Mouse (Mus musculus) stomach, embryonic 14.5 days (tissue): Measurements from ENCODE around the gene Bst2. TPM values are rescaled to one million over a fixed set of nuclear protein-coding genes. Genes with fewer than 3 reads are reported as not detected.

Experiments
- ATAC-seq: fragments of 200-750 bp; cut with Nextera tagmentation; 2 replicates; pipeline ENCODE4 v1.8.0; 2017; ENCODE audit warnings: low read depth, moderate TSS enrichment; ENCODE audit not compliant: insufficient number of reproducible peaks, insufficient read depth, low FRiP score
- H3K27ac ChIP-seq: fragments of 300-500 bp; sonication (generic); 2 replicates; pipeline ENCODE4 v1.5.1; 2014; ENCODE audit warnings: mild to moderate bottlenecking, low read length, moderate library complexity, mixed read lengths
- H3K27me3 ChIP-seq: fragments of 300-500 bp; sonication (generic); 2 replicates; pipeline ENCODE4 v1.6.1; 2014; ENCODE audit warnings: low read length, control low read depth, mixed read lengths; ENCODE audit not compliant: control insufficient read depth, insufficient read depth
- H3K36me3 ChIP-seq: fragments of 300-500 bp; sonication (generic); 2 replicates; pipeline ENCODE4 v1.6.1; 2014; ENCODE audit warnings: mild to moderate bottlenecking, control low read depth, low read length, moderate library complexity, mixed read lengths; ENCODE audit not compliant: control insufficient read depth, insufficient read depth
- H3K4me1 ChIP-seq: fragments of 300-500 bp; sonication (generic); 2 replicates; pipeline ENCODE4 v1.6.1; 2014; ENCODE audit warnings: low read length, control low read depth, mixed read lengths; ENCODE audit not compliant: control insufficient read depth, insufficient read depth
- H3K4me2 ChIP-seq: fragments of 300-500 bp; sonication (generic); replicated peaks from 2 replicates; pipeline ENCODE4 v1.6.1; 2014; ENCODE audit warnings: low read depth, low read length, control low read depth
- H3K4me3 ChIP-seq: fragments of 300-500 bp; sonication (generic); 2 replicates; pipeline ENCODE4 v1.5.1; 2014; ENCODE audit warnings: low read depth, low read length, control low read depth
- H3K9ac ChIP-seq: fragments of 300-500 bp; sonication (generic); replicated peaks from 2 replicates; pipeline ENCODE4 v1.6.1; 2014; ENCODE audit warnings: low read depth, mild to moderate bottlenecking, control low read depth, low read length, moderate library complexity, mixed read lengths
- H3K9me3 ChIP-seq: fragments of 300-500 bp; sonication (generic); 2 replicates; pipeline ENCODE4 v1.6.1; 2016; ENCODE audit warnings: low read depth, low read length, control low read depth; ENCODE audit not compliant: control insufficient read depth
- WGBS: fragments of 180-500 bp; shearing (Covaris S2); extraction: QIAGEN DNeasy Blood & Tissue Kit; methylation state at CpG from one replicate; pipeline ENCODE4 v1.1.7; 2014; 5-methylcytosine and 5-hydroxymethylcytosine counted together
- polyA plus RNA-seq: library from polyadenylated mRNA; unstranded; fragments of >200 nt; fragmentation: Nextera tagmentation; extraction: Ambion mirVana; gene quantifications from 2 replicates; pipeline ENCODE4 v1.2.1, GENCODE M21; 2014

Bst2 gene
- polyA plus RNA-seq, 1 experiment from 2014 or later, result 7.6 TPM

- Histone ChIP-seq H3K4me2 (no peak within 1 kb of the TSS), H3K9ac (no peak within 1 kb of the TSS), H3K4me3 (no peak within 1 kb of the TSS), H3K27me3 (0 out of 2 replicates have a peak, but pooled peaks cover 7% of the 10 kb centered on the region), H3K9me3 (0 out of 2 replicates have a peak, but pooled peaks cover 2% of the 10 kb centered on the region), H3K36me3 (no peaks in the 10 kb centered on the region), H3K4me1 (peaks cover 19% of the 10 kb centered on the region), H3K27ac (no peak within 1 kb of the TSS)
- WGBS, result 74% methylated on average over 3 of the region's 3 CpGs
- no peak for ATAC-seq
Observed at GRCm38 (mm10) chr8:71566501-71566900, 29.2 kb upstream of the Bst2 start, which contains the start of gene Nxnl1. Gene Nxnl1, minus strand, starts transcription at chr8:71566601.

- WGBS, result 85% methylated on average over 4 of the region's 4 CpGs
- 0 out of 2 replicates have a peak, but pooled peaks cover 10% of the 10 kb centered on the region for H3K27me3 ChIP-seq
- H3K27ac ChIP-seq, result no peak overlapping the region
- H3K4me3 ChIP-seq, result no peak overlapping the region
- ATAC-seq, result no peak
- H3K36me3 ChIP-seq, result no peaks in the 10 kb centered on the region
- no peak overlapping the region for H3K9ac ChIP-seq
- H3K9me3 ChIP-seq, result 0 out of 2 replicates have a peak, but pooled peaks cover 2% of the 10 kb centered on the region
- no peak overlapping the region for H3K4me2 ChIP-seq
- H3K4me1 ChIP-seq, result peaks cover 11% of the 10 kb centered on the region; the same call in 1 of the 2 replicates
Observed at GRCm38 (mm10) chr8:71563992-71564391, 26.7 kb upstream of the Bst2 start.

GRCm38 (mm10) chr8:71562751-71563150 is 25.5 kb upstream of the Bst2 start:
- Histone ChIP-seq H3K36me3 (no peaks in the 10 kb centered on the region), H3K4me3 (peak overlapping the region; percentile 10; the same call in 1 of the 2 replicates), H3K27me3 (peaks cover 17% of the 10 kb centered on the region; the same call in 1 of the 2 replicates), H3K9me3 (0 out of 2 replicates have a peak, but pooled peaks cover 2% of the 10 kb centered on the region), H3K4me1 (0 out of 2 replicates have a peak, but pooled peaks cover 5% of the 10 kb centered on the region), H3K4me2 (peak overlapping the region; percentile 43), H3K9ac (no peak overlapping the region), H3K27ac (no peak overlapping the region)
- WGBS, result under 1% methylated on average over 33 of the region's 33 CpGs
- no peak for ATAC-seq

GRCm38 (mm10) chr8:71561401-71561800 is 24.1 kb upstream of the Bst2 start:
- Histone ChIP-seq H3K9me3 (0 out of 2 replicates have a peak, but pooled peaks cover 2% of the 10 kb centered on the region), H3K4me2 (no peak overlapping the region), H3K27ac (no peak overlapping the region), H3K27me3 (peaks cover 26% of the 10 kb centered on the region), H3K4me1 (0 out of 2 replicates have a peak, but pooled peaks cover 5% of the 10 kb centered on the region), H3K9ac (no peak overlapping the region), H3K4me3 (no peak overlapping the region), H3K36me3 (no peaks in the 10 kb centered on the region)
- WGBS, result 3% methylated on average over 15 of the region's 15 CpGs
- no peak for ATAC-seq

GRCm38 (mm10) chr8:71560765-71561164 is 23.5 kb upstream of the Bst2 start:
- no peaks in the 10 kb centered on the region for H3K36me3 ChIP-seq
- no peak overlapping the region for H3K27ac ChIP-seq
- H3K4me2 ChIP-seq, result no peak overlapping the region
- H3K9ac ChIP-seq, result no peak overlapping the region
- no peak overlapping the region for H3K4me3 ChIP-seq
- 0 out of 2 replicates have a peak, but pooled peaks cover 2% of the 10 kb centered on the region for H3K9me3 ChIP-seq
- peaks cover 26% of the 10 kb centered on the region for H3K27me3 ChIP-seq
- no peak for ATAC-seq
- H3K4me1 ChIP-seq, result 0 out of 2 replicates have a peak, but pooled peaks cover 5% of the 10 kb centered on the region
- WGBS, result 82% methylated on average over 5 of the region's 5 CpGs

GRCm38 (mm10) chr8:71560071-71560470 is 22.8 kb upstream of the Bst2 start:
- no peak overlapping the region for H3K4me2 ChIP-seq
- 66% methylated on average over 3 of the region's 3 CpGs for WGBS
- no peak overlapping the region for H3K27ac ChIP-seq
- H3K36me3 ChIP-seq, result no peaks in the 10 kb centered on the region
- no peak overlapping the region for H3K4me3 ChIP-seq
- H3K9me3 ChIP-seq, result 0 out of 2 replicates have a peak, but pooled peaks cover 2% of the 10 kb centered on the region
- peaks cover 26% of the 10 kb centered on the region for H3K27me3 ChIP-seq
- H3K4me1 ChIP-seq, result 0 out of 2 replicates have a peak, but pooled peaks cover 5% of the 10 kb centered on the region
- ATAC-seq, result no peak
- H3K9ac ChIP-seq, result no peak overlapping the region

GRCm38 (mm10) chr8:71558958-71559690 is 21.9 kb upstream of the Bst2 start:
- peaks cover 26% of the 10 kb centered on the region for H3K27me3 ChIP-seq
- WGBS, result 2% methylated on average over 24 of the region's 24 CpGs

GRCm38 (mm10) chr8:71558071-71558957 is 21.1 kb upstream of the Bst2 start, which contains the start of gene Tmem221:
Gene Tmem221, minus strand, starts transcription at chr8:71558871.
- Histone ChIP-seq H3K9ac (peak within 1 kb of the TSS; percentile 36; the same call in 1 of the 2 replicates), H3K27me3 (peaks cover 26% of the 10 kb centered on the region), H3K9me3 (no peaks in the 10 kb centered on the region), H3K27ac (no peak within 1 kb of the TSS), H3K4me2 (peak within 1 kb of the TSS; percentile 82), H3K36me3 (no peaks in the 10 kb centered on the region), H3K4me3 (peak within 1 kb of the TSS; percentile 47), H3K4me1 (0 out of 2 replicates have a peak, but pooled peaks cover 5% of the 10 kb centered on the region)
- ATAC-seq, result peak; percentile 4; the same call in 1 of the 2 replicates
- 3% methylated on average over 70 of the region's 70 CpGs for WGBS

More at GRCm38 (mm10) chr8:71558958-71559690, 21.9 kb upstream of the Bst2 start:
- H3K4me2 ChIP-seq, result peak overlapping the region; percentile 82
- no peak overlapping the region for H3K27ac ChIP-seq
- no peaks in the 10 kb centered on the region for H3K9me3 ChIP-seq
- H3K4me3 ChIP-seq, result peak overlapping the region; percentile 47
- ATAC-seq, result peak; percentile 76
- peak overlapping the region; percentile 36; the same call in 1 of the 2 replicates for H3K9ac ChIP-seq
- 0 out of 2 replicates have a peak, but pooled peaks cover 5% of the 10 kb centered on the region for H3K4me1 ChIP-seq
- H3K36me3 ChIP-seq, result no peaks in the 10 kb centered on the region
